ENCODE assay signal across 8 mouse cellular contexts in the genomic region with DNA sequence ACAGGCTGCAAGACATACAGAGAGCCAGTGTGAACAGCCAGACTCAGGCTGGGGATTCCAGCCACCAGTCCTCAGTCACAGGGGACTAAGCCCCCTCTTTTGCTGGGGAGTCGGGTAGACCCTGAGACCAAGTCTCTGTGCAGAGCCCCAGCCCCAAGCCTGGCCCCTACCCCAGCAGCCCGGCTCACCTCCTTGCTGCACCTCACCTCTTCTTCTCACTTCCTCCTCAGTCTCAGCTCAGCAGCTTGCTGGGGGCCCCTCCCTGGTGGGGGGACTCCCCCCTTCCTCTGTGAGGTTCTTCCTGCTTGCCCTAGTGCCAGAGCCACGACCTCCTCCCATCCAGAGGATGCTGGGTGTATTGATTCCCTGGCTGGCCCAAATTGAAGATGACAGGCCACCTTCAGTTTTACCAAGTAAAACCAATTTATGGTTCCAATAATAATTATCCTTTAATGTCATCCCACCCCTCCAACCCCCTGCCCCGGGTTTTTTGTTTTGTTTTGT. TPM values are rescaled to one million over a fixed set of nuclear protein-coding genes. Genes with fewer than 3 reads are reported as not detected.
DNase-seq lines count a peak whose midpoint lies in the region; ATAC-seq and TF ChIP-seq lines count a peak whose summit lies in the region.

A gene (minus strand): TSS at position 454 of the 504 bp plus-strand sequence.

- no peaks in the 10 kb centered on the region for H3K9me3 ChIP-seq in embryonic facial prominence, embryonic 10.5 days

- H3K4me3 ChIP-seq in embryonic facial prominence, embryonic 10.5 days, result peak within 1 kb of the TSS; percentile 97
- peak within 1 kb of the TSS; percentile 89 for H3K4me3 ChIP-seq in spleen, adult 2 months (ENCODE audit: extremely low read depth, insufficient read depth, insufficient read length)

- H3K36me3 ChIP-seq in embryonic facial prominence, embryonic 10.5 days (replicated peaks), result peaks cover 30% of the 10 kb centered on the region
- peaks cover 51% of the 10 kb centered on the region for H3K36me3 ChIP-seq in spleen, adult 2 months (ENCODE audit: control insufficient read depth, insufficient read depth, low read length)

- 73% methylated on average over 4 of the region's 4 CpGs for WGBS in embryonic facial prominence, embryonic 10.5 days
- under 1% methylated on average over 4 of the region's 4 CpGs for WGBS in spleen, adult 2 months

- TF ChIP-seq POLR2A in spleen, adult 2 months (IDR thresholded peaks at IDR 0.05; ENCODE audit: low read depth, low read length), result peak; percentile 83

- peak; percentile 32 for DNase-seq in gastrocnemius, postnatal 14 days
- no peak for DNase-seq in gastrocnemius, adult 8-10 months (ENCODE audit: low spot score in 2 of 2)
- no peak for DNase-seq in embryonic facial prominence, embryonic 10.5 days (ENCODE audit: low spot score)
- peak; percentile 68 for DNase-seq in lung, postnatal 10 days
- peak; percentile 76 to 92 for DNase-seq in spleen, adult 2 months (ENCODE audit: low read depth in 1 of 2, low spot score in 2 of 2)
- no peak for DNase-seq in retina, postnatal 1 day
- no peak for DNase-seq in right cerebral cortex, postnatal 36 days (ENCODE audit: low spot score in 2 of 2)

- no peak for TF ChIP-seq CTCF in spleen, adult 2 months (IDR thresholded peaks at IDR 0.05; ENCODE audit: extremely low read depth, insufficient read depth, insufficient read length, insufficient replicate concordance)

- ATAC-seq in inflammation-experienced regulatory T-cells, adult 6 months, result peak; percentile 71

- peaks cover 37% of the 10 kb centered on the region for H3K4me1 ChIP-seq in embryonic facial prominence, embryonic 10.5 days
- H3K4me1 ChIP-seq in spleen, adult 2 months (ENCODE audit: control insufficient read depth, insufficient read depth, insufficient read length), result peaks cover 41% of the 10 kb centered on the region

- H3K27ac ChIP-seq in embryonic facial prominence, embryonic 10.5 days (replicated peaks), result peak within 1 kb of the TSS; percentile 97
- peak within 1 kb of the TSS; percentile 98 for H3K27ac ChIP-seq in spleen, adult 2 months (ENCODE audit: insufficient read depth, low read length)

- no peaks in the 10 kb centered on the region; the same call in 1 of the 2 replicates for H3K27me3 ChIP-seq in embryonic facial prominence, embryonic 10.5 days (replicated peaks; ENCODE audit: low read depth, poor library complexity, severe bottlenecking)
- H3K27me3 ChIP-seq in spleen, adult 2 months (ENCODE audit: control insufficient read depth, insufficient read depth, low read length), result no peaks in the 10 kb centered on the region

- intact Hi-C loops in gastrocnemius, postnatal 14 days (cut with DNase I; ENCODE audit: low total_unique reads), result no loop called here

RNA-seq across cellular contexts. Expression of the gene that starts here (rescaled TPM):
- 1 to 10 TPM; 2.7 TPM for total RNA-seq in gastrocnemius, postnatal 14 days (2021)
- 1 to 10 TPM; 6.6 to 8.6 (median 7.9) TPM for total RNA-seq in gastrocnemius, adult 8-10 months (2022)
- 0.57 and 1.4 TPM in 2 replicates for polyA plus RNA-seq in embryonic facial prominence, embryonic 10.5 days (2016; fragmentation: Nextera tagmentation; extraction: Ambion mirVana)
- polyA plus RNA-seq in inflammation-experienced regulatory T-cells, adult 6 months (2017; shearing (Covaris generic)), result 100 to 1,000 TPM; 608 to 658 (median 621) TPM
- 266 and 328 TPM in 2 replicates for polyA plus RNA-seq in spleen, adult 2 months (2012; rRNA removed)

Comparison
In these comparisons a context has a peak if more than half of its experiments do, and no peak if none do; other contexts are left out.
1. RNA of the gene that starts here (polyA plus RNA-seq): 608 to 658 TPM in inflammation-experienced regulatory T-cells, adult 6 months and 266 to 328 TPM in spleen, adult 2 months; 0.57 to 1.4 TPM in embryonic facial prominence, embryonic 10.5 days; every median in the first group is over 100 times any median in the second.
2. DNase-seq: peak in gastrocnemius, postnatal 14 days (single experiment), lung, postnatal 10 days (single experiment) and spleen, adult 2 months (2 of 2); none in gastrocnemius, adult 8-10 months (0 of 2), embryonic facial prominence, embryonic 10.5 days (single experiment), retina, postnatal 1 day (single experiment) and right cerebral cortex, postnatal 36 days (0 of 2).